Mouse (Mus musculus) limb, embryonic 10.5 days (tissue): Measurements from ENCODE around the gene Dcdc2b. TPM values are rescaled to one million over a fixed set of nuclear protein-coding genes. Genes with fewer than 3 reads are reported as not detected.
A peak's percentile ranks its signal among the peaks of the same experiment; 100 is the strongest.

ENCODE experiments used
- DNase-seq: peaks from one replicate; pipeline ENCODE4 v3.0.0-alpha.2; 2017; ENCODE audit warnings: low spot score
- H3K27ac ChIP-seq: fragments of 300-500 bp; sonication (generic); 2 replicates; pipeline ENCODE4 v1.5.1; 2016; ENCODE audit warnings: mild to moderate bottlenecking
- H3K27me3 ChIP-seq: fragments of 300-500 bp; sonication (generic); 2 replicates; pipeline ENCODE4 v1.6.1; 2016; ENCODE audit warnings: low read depth, mild to moderate bottlenecking; ENCODE audit not compliant: poor library complexity, severe bottlenecking
- H3K36me3 ChIP-seq: fragments of 300-500 bp; sonication (generic); 2 replicates; pipeline ENCODE4 v1.6.1; 2016; ENCODE audit warnings: mild to moderate bottlenecking, moderate library complexity
- H3K4me1 ChIP-seq: fragments of 300-500 bp; sonication (generic); 2 replicates; pipeline ENCODE4 v1.6.1; 2016
- H3K4me3 ChIP-seq: fragments of 300-500 bp; sonication (generic); 2 replicates; pipeline ENCODE4 v1.5.1; 2016; ENCODE audit warnings: mild to moderate bottlenecking, moderate library complexity
- H3K9me3 ChIP-seq: fragments of 300-500 bp; sonication (generic); replicated peaks from 2 replicates; pipeline ENCODE4 v1.6.1; 2016; ENCODE audit warnings: mild to moderate bottlenecking
- WGBS: fragments of 180-500 bp; shearing (Covaris S2); methylation state at CpG from one replicate; pipeline ENCODE4 v1.1.7; 2016; 5-methylcytosine and 5-hydroxymethylcytosine counted together
- polyA plus RNA-seq: library from polyadenylated mRNA; unstranded; fragments of >200 nt; fragmentation: Nextera tagmentation; extraction: Ambion mirVana; gene quantifications from 2 replicates; pipeline ENCODE4 v1.2.1, GENCODE M21; 2016

The Dcdc2b gene
- polyA plus RNA-seq, 1 experiment from 2014 or later = 1.8 TPM

DNA sequence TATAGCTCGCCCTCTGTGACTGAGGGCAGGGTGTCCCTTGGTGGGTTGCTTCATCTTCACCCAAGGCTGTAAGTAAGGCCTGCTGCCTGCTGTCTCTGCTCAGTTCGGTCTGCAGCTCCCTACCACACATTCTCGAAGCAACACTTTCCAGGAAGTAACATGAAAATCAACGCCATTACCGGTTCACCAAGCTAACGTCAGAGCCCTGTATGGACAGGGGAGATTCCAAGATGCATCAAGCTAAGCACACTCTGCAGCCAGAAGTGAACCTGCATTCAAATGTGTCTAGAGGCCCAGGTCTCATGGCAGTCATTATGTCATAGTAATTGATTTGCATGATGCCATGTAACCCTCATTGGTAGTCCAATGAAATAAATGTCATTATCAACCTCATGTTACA is 44.0 kb downstream of the Dcdc2b start:
- H3K4me3 ChIP-seq = no peak overlapping the region
- no peaks in the 10 kb centered on the region for H3K9me3 ChIP-seq
- H3K27ac ChIP-seq = no peak overlapping the region
- no peak for DNase-seq
- no peaks in the 10 kb centered on the region for H3K36me3 ChIP-seq
- peaks cover 12% of the 10 kb centered on the region for H3K4me1 ChIP-seq
- H3K27me3 ChIP-seq = no peaks in the 10 kb centered on the region
- 91% methylated on average over 6 of the region's 6 CpGs for WGBS

DNA sequence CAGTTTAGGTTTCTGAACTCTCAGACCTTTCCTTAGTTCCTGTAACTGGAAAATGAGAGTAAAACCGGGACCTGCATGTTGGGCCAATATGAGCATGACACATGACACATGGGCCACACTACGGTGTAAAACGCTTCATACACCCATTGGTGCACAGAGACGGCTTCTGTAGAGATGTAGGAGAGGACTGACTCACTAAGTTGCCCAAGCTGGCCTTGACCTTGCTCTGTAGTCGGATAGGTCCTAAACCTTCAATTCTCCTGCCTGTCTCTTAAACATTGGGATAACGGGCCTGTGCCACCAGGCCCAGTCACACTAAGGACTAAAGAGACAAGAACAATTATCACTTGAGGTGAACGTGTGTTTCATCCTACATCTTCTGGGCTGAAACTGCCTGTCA is 45.7 kb downstream of the Dcdc2b start:
- peaks cover 17% of the 10 kb centered on the region for H3K4me1 ChIP-seq
- no peaks in the 10 kb centered on the region for H3K36me3 ChIP-seq
- no peak overlapping the region for H3K27ac ChIP-seq
- no peaks in the 10 kb centered on the region for H3K27me3 ChIP-seq
- no peaks in the 10 kb centered on the region for H3K9me3 ChIP-seq
- 95% methylated on average over 7 of the region's 7 CpGs for WGBS
- DNase-seq = no peak
- no peak overlapping the region for H3K4me3 ChIP-seq

DNA sequence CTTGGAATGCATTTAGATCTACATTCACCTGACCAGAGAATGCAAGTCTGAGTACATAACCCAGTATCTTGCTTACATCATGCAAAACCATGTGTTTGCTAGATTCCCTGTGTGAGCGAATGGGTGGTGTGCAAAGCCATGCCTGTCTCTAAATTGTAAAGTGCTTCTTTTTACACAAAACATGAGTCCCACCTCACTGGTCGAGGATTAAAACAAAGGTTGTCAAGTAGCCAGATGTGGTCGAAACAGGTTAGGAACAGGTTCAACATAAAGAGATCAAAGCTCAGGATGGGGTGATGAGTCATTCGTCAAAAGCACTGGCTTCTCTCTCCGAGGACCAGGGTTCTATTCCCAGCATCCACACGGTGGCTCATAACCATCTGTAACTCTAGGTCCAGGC is 48.9 kb downstream of the Dcdc2b start:
- Histone ChIP-seq H3K36me3 (no peaks in the 10 kb centered on the region), H3K27ac (no peak overlapping the region), H3K4me3 (no peak overlapping the region), H3K27me3 (no peaks in the 10 kb centered on the region), H3K4me1 (peaks cover 14% of the 10 kb centered on the region), H3K9me3 (no peaks in the 10 kb centered on the region)
- no peak for DNase-seq
- WGBS = 85% methylated on average over 6 of the region's 6 CpGs

DNA sequence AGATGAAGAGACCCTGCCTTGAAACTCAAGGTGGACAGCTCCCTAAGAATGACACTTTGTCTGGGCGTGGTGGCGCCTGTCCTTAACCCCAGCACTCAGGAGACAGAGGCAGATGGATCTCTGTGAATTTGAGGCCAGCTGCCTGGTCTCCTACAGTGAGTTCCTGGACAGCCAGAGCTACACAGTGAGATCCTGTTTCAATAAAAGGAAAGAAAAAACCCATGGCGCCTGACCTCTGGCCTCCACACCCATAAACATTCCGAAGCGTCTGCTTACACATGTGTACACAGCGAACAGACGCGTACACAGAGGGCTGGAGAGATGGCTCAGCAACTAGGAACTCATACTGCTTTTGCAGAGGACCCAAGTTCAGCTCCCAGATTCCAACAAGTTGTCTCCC is 50.3 kb downstream of the Dcdc2b start:
- Histone ChIP-seq H3K9me3 (no peaks in the 10 kb centered on the region), H3K27ac (peak overlapping the region; percentile 71), H3K27me3 (no peaks in the 10 kb centered on the region), H3K36me3 (no peaks in the 10 kb centered on the region), H3K4me1 (peaks cover 14% of the 10 kb centered on the region), H3K4me3 (no peak overlapping the region)
- 22% methylated on average over 8 of the region's 8 CpGs for WGBS
- peak; percentile 61 for DNase-seq

DNA sequence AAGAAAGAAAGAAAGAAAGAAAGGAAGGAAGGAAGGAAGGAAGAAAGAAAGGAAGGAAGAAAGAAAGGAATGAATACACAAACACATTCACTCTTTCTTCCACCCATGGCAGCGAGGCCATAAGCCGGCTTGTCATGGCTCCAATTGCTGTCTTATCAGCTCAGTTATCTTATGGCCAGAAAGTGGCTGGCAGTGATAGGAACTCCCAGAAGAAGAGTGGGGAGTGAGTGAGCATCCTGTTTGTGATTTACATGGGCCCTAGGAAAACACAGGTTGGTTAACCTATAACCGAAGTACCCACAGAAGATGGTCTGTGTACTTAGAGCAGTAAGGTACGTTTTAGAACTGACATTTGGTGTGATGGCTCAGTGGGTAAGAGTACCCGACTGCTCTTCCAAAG is 52.9 kb downstream of the Dcdc2b start:
- no peaks in the 10 kb centered on the region for H3K27me3 ChIP-seq
- H3K4me3 ChIP-seq = no peak overlapping the region
- H3K4me1 ChIP-seq = peaks cover 31% of the 10 kb centered on the region
- WGBS = 89% methylated on average over 5 of the region's 5 CpGs
- no peaks in the 10 kb centered on the region for H3K36me3 ChIP-seq
- no peak overlapping the region for H3K27ac ChIP-seq
- H3K9me3 ChIP-seq = no peaks in the 10 kb centered on the region
- DNase-seq = no peak

Other genes starting within 250 kb of the Dcdc2b start
- 6.3 and 8.0 TPM in 2 replicates for gene Zbtb8a, start 236.1 kb downstream of the Dcdc2b start, polyA plus RNA-seq
- 0.59 and 1.1 TPM in 2 replicates for gene Zbtb8b, start 173.4 kb downstream of the Dcdc2b start, polyA plus RNA-seq
- gene Bsdc1, start 152.7 kb downstream of the Dcdc2b start, polyA plus RNA-seq = 19.9 and 20.5 TPM in 2 replicates
- 0.11 TPM in 1 of 2 replicates, not detected in the other for gene Tssk3, start 123.2 kb downstream of the Dcdc2b start, polyA plus RNA-seq
- gene Fam229a, start 123.1 kb downstream of the Dcdc2b start, polyA plus RNA-seq = not detected in 2 replicates
- gene Marcksl1, start 100.7 kb downstream of the Dcdc2b start, polyA plus RNA-seq = 1,533 and 1,561 TPM in 2 replicates
- 308 and 336 TPM in 2 replicates for gene Hdac1, start 71.5 kb downstream of the Dcdc2b start, polyA plus RNA-seq
- 10.3 and 13.5 TPM in 2 replicates for gene Lck, start 40.6 kb downstream of the Dcdc2b start, polyA plus RNA-seq
- gene Fam167b, start 35.7 kb downstream of the Dcdc2b start, polyA plus RNA-seq = 2.6 and 5.1 TPM in 2 replicates
- 322 and 358 TPM in 2 replicates for gene Eif3i, start 13.6 kb downstream of the Dcdc2b start, polyA plus RNA-seq
- gene Tmem234, start 13.6 kb downstream of the Dcdc2b start, polyA plus RNA-seq = 228 and 231 TPM in 2 replicates
- 30.2 and 34.7 TPM in 2 replicates for gene Iqcc, start 4.8 kb upstream of the Dcdc2b start, polyA plus RNA-seq
- 34.9 and 42.3 TPM in 2 replicates for gene Ccdc28b, start 9.7 kb upstream of the Dcdc2b start, polyA plus RNA-seq
- gene Txlna, start 26.8 kb upstream of the Dcdc2b start, polyA plus RNA-seq = 109 and 122 TPM in 2 replicates
- 14.8 TPM in 2 replicates for gene Kpna6, start 58.5 kb upstream of the Dcdc2b start, polyA plus RNA-seq
- gene Tmem39b, start 82.6 kb upstream of the Dcdc2b start, polyA plus RNA-seq = 16.0 TPM in 2 replicates
- 156 and 179 TPM in 2 replicates for gene Khdrbs1, start 128.0 kb upstream of the Dcdc2b start, polyA plus RNA-seq
- gene Ptp4a2, start 197.0 kb upstream of the Dcdc2b start, polyA plus RNA-seq = 298 and 321 TPM in 2 replicates